Mouse (Mus musculus) liver, postnatal 0 days (tissue): ENCODE measurements around the gene Tcf7. TPM values are rescaled to one million over a fixed set of nuclear protein-coding genes. Genes with fewer than 3 reads are reported as not detected.

Experiments used
- ATAC-seq: fragments of 200-750 bp; cut with Nextera tagmentation; 2 replicates; pipeline ENCODE4 v1.8.0; 2017; ENCODE audit warnings: mild to moderate bottlenecking, moderate library complexity
- DNase-seq: peaks from one replicate; pipeline ENCODE4 v3.0.0-alpha.2; 2016
- H3K27ac ChIP-seq: fragments of 300-500 bp; sonication (generic); 2 replicates; pipeline ENCODE4 v1.5.1; 2014; ENCODE audit warnings: antibody characterized with exemption, moderate library complexity, mild to moderate bottlenecking, low read depth
- H3K27me3 ChIP-seq: fragments of 300-500 bp; sonication (generic); 2 replicates; pipeline ENCODE4 v1.6.1; 2014; ENCODE audit warnings: low read length, control low read depth, mixed read lengths; ENCODE audit not compliant: insufficient read depth
- H3K36me3 ChIP-seq: fragments of 300-500 bp; sonication (generic); replicated peaks from 2 replicates; pipeline ENCODE4 v1.6.1; 2014; ENCODE audit warnings: mild to moderate bottlenecking, control low read depth, low read length, moderate library complexity, mixed read lengths; ENCODE audit not compliant: insufficient read depth
- H3K4me1 ChIP-seq: fragments of 300-500 bp; sonication (generic); 2 replicates; pipeline ENCODE4 v1.6.1; 2014; ENCODE audit warnings: antibody characterized with exemption, mild to moderate bottlenecking, control low read depth; ENCODE audit not compliant: insufficient read depth
- H3K4me2 ChIP-seq: fragments of 300-500 bp; sonication (generic); 2 replicates; pipeline ENCODE4 v1.6.1; 2014; ENCODE audit warnings: low read depth, mild to moderate bottlenecking, low read length, moderate library complexity, mixed read lengths
- H3K4me3 ChIP-seq: fragments of 300-500 bp; sonication (generic); 2 replicates; pipeline ENCODE4 v1.5.1; 2014; ENCODE audit warnings: low read depth, low read length
- H3K9ac ChIP-seq: fragments of 300-500 bp; sonication (generic); replicated peaks from 2 replicates; pipeline ENCODE4 v1.6.1; 2014; ENCODE audit warnings: mild to moderate bottlenecking, moderate library complexity
- H3K9me3 ChIP-seq: fragments of 300-500 bp; sonication (generic); 2 replicates; pipeline ENCODE4 v1.6.1; 2016; ENCODE audit warnings: mild to moderate bottlenecking, control low read depth, low read length, mixed read lengths
- CTCF ChIP-seq: sonication (generic); IDR thresholded peaks from 2 replicates; pipeline ENCODE4 v1.5.1; 2016; ENCODE audit warnings: antibody characterized with exemption, low read depth
- EP300 ChIP-seq: IDR thresholded peaks from 2 replicates; pipeline ENCODE4 v1.6.1; 2016; ENCODE audit warnings: antibody characterized with exemption, low read depth, mild to moderate bottlenecking
- WGBS: fragments of 180-500 bp; shearing (Covaris S2); extraction: QIAGEN DNeasy Blood & Tissue Kit; methylation state at CpG from one replicate; pipeline ENCODE4 v1.1.7; 2014; ENCODE audit not compliant: insufficient replicate concordance; 5-methylcytosine and 5-hydroxymethylcytosine counted together
- polyA plus RNA-seq: library from polyadenylated mRNA; unstranded; fragments of >200 nt; fragmentation: Nextera tagmentation; extraction: Ambion mirVana; gene quantifications from 2 replicates; pipeline ENCODE4 v1.2.1, GENCODE M21; 2015

Tcf7 gene
- polyA plus RNA-seq, 1 experiment from 2014 or later: 1.4 TPM

GRCm38 (mm10) chr11:52280566-52281455, 2.0 kb downstream of the Tcf7 start:
- ATAC-seq: no peak

DNA sequence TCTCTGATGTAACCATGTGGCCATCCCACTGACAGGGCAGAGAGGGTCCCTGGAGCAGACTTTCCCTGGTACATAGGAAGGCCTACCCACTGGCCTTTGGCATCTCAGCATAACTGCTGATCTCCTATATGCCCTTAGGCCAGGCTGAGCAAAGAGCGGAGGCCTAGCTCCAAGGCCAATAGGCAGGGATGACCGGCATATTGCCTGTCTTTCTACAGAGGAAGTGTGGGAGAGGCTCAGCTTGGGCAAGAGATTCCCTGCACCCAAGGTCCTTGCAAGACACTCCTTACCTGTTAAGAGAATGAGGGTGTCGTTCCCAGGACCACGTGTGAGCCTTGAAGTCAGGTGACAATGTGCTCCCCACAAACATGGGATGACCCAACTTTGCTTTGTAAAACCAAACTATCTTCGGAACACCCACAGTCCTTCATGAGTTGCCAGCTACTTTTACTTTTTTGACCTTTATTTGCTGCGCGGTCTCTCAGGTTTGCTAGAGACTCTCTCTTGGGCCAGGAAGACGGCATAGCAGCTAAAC, 3.1 kb downstream of the Tcf7 start:
- H3K9ac ChIP-seq: no peak overlapping the region

More at GRCm38 (mm10) chr11:52280566-52281455, 2.0 kb downstream of the Tcf7 start:
- no peak overlapping the region for H3K27ac ChIP-seq
- no peaks in the 10 kb centered on the region for H3K36me3 ChIP-seq
- WGBS: 85% methylated on average over 11 of the region's 11 CpGs
- no peak overlapping the region for H3K4me2 ChIP-seq
- peaks cover 18% of the 10 kb centered on the region for H3K4me1 ChIP-seq
- TF ChIP-seq EP300: no peak
- TF ChIP-seq CTCF: no peak
- H3K4me3 ChIP-seq: no peak overlapping the region
- DNase-seq: no peak
- no peak overlapping the region for H3K9ac ChIP-seq
- no peaks in the 10 kb centered on the region for H3K9me3 ChIP-seq
- peaks cover 28% of the 10 kb centered on the region for H3K27me3 ChIP-seq

GRCm38 (mm10) chr11:52278991-52279390, 3.8 kb downstream of the Tcf7 start:
- ATAC-seq: no peak

More for the DNA sequence above, 3.1 kb downstream of the Tcf7 start:
- ATAC-seq (no peak), DNase-seq (no peak)
- no peak overlapping the region for H3K4me2 ChIP-seq
- peaks cover 28% of the 10 kb centered on the region for H3K27me3 ChIP-seq
- no peaks in the 10 kb centered on the region for H3K36me3 ChIP-seq
- H3K27ac ChIP-seq: no peak overlapping the region
- TF ChIP-seq EP300 (no peak), CTCF (no peak)
- 87% methylated on average over 8 of the region's 8 CpGs for WGBS
- no peak overlapping the region for H3K4me3 ChIP-seq
- no peaks in the 10 kb centered on the region for H3K9me3 ChIP-seq
- peaks cover 18% of the 10 kb centered on the region for H3K4me1 ChIP-seq

DNA sequence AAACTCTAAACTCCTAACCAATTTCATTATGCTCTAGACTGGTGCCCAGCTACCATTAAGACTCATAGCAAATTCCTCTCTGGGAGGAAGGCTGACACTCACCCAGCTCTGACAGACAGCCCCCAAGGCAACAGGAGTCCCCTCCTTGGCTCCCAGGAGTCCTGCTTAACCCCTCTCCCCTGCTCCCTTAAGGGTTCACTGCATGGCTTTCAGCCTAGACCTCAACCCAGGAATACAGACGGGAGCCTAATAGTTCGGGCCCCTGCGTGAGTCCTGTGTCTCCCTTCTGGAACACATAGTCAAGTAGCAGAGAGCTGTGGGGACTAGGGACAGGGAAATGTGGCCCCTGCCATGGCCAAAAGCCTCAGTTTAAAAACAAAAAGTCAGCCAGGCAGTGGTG, 4.7 kb downstream of the Tcf7 start:
- TF ChIP-seq CTCF: no peak
- no peak for TF ChIP-seq EP300
- Histone ChIP-seq H3K4me2 (no peak overlapping the region), H3K9me3 (no peaks in the 10 kb centered on the region), H3K27ac (no peak overlapping the region), H3K27me3 (peaks cover 17% of the 10 kb centered on the region), H3K4me1 (peaks cover 10% of the 10 kb centered on the region), H3K36me3 (no peaks in the 10 kb centered on the region), H3K4me3 (no peak overlapping the region), H3K9ac (no peak overlapping the region)
- 86% methylated on average over 3 of the region's 3 CpGs for WGBS
- DNase-seq (no peak), ATAC-seq (no peak)

More at GRCm38 (mm10) chr11:52278991-52279390, 3.8 kb downstream of the Tcf7 start:
- Histone ChIP-seq H3K4me2 (no peak overlapping the region), H3K27ac (no peak overlapping the region), H3K36me3 (no peaks in the 10 kb centered on the region), H3K4me1 (peaks cover 12% of the 10 kb centered on the region), H3K4me3 (no peak overlapping the region), H3K27me3 (peaks cover 21% of the 10 kb centered on the region), H3K9me3 (no peaks in the 10 kb centered on the region), H3K9ac (no peak overlapping the region)
- no peak for DNase-seq
- WGBS: 85% methylated on average over 6 of the region's 6 CpGs
- TF ChIP-seq CTCF (no peak), EP300 (no peak)

DNA sequence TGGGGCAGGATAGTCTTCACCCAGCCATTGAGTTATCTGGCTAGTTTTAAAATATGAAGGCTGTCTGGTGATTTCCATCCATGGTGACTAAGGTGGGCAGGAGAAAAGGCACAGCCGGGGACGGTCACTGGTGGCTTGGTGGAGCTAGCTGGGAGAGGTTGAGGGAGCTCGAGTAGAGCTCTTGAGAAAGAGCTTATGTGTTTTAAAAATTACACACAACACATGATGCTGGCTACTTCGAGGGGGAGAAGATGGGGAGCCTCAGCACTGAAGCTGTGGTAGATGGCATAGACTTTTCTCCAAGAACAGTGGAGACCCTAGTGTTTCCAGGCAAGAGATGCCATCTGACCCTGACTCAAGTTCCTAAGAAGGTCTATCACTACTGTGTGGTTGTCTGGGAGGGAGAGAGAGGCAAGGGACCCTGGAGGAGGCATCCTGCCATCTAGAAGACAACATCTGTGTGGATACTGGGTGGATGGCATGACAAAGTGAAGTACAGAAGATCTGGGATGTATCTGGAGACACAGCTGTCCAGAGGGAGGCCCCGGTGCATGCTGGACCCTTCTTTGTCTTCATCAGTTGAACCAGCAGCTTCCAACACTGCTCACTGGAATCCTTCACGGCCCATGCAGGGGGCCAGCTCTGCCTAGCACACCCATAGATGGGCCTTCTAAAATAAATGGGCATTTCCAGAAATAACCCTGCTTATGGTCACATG, 5.2 kb downstream of the Tcf7 start:
- H3K4me1 ChIP-seq: peaks cover 9% of the 10 kb centered on the region
- TF ChIP-seq CTCF (no peak), EP300 (no peak)
- ATAC-seq: no peak
- H3K27me3 ChIP-seq: peaks cover 13% of the 10 kb centered on the region
- H3K9me3 ChIP-seq: no peaks in the 10 kb centered on the region
- no peak overlapping the region for H3K9ac ChIP-seq
- no peak overlapping the region for H3K4me3 ChIP-seq
- no peak overlapping the region for H3K4me2 ChIP-seq
- no peak for DNase-seq
- H3K27ac ChIP-seq: no peak overlapping the region
- no peaks in the 10 kb centered on the region for H3K36me3 ChIP-seq
- WGBS: 85% methylated on average over 6 of the region's 6 CpGs

DNA sequence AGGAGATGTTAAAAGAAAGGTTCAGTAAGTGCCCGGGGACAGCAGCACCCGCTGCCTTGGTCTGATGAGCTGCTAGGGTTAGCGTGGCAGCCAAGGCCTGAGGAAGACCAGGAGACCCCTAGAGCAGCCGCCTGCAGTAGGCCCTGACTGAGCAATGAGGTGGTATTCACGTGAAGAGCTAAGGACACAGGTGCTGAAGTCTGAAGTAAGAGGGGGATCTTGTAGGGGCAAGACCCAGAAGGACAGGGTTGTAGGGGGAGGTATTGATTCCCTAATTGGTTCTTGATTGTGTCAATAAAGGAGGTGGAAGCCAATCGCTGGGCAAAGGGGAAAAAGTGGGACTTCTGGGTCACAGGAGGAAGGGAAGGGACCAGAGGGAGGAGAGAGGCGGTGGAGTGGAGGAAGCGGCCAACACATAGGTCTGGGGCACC, 5.8 kb downstream of the Tcf7 start:
- TF ChIP-seq EP300: no peak
- TF ChIP-seq CTCF: no peak
- H3K4me2 ChIP-seq: no peak overlapping the region
- no peak overlapping the region for H3K9ac ChIP-seq
- peaks cover 8% of the 10 kb centered on the region for H3K27me3 ChIP-seq
- H3K4me3 ChIP-seq: no peak overlapping the region
- no peaks in the 10 kb centered on the region for H3K9me3 ChIP-seq
- ATAC-seq (no peak), DNase-seq (no peak)
- H3K36me3 ChIP-seq: no peaks in the 10 kb centered on the region
- peaks cover 7% of the 10 kb centered on the region; the same call in 1 of the 2 replicates for H3K4me1 ChIP-seq
- 78% methylated on average over 8 of the region's 8 CpGs for WGBS
- H3K27ac ChIP-seq: no peak overlapping the region
